Mouse (Mus musculus) liver, adult (tissue): ENCODE measurements around the gene Hapln2.

ENCODE experiments used
- GATA4 ChIP-seq: IDR thresholded peaks from 2 replicates; pipeline ENCODE4 v1.6.1; 2014; ENCODE audit warnings: mild to moderate bottlenecking, low read length; ENCODE audit not compliant: insufficient replicate concordance

The Hapln2 gene

DNA sequence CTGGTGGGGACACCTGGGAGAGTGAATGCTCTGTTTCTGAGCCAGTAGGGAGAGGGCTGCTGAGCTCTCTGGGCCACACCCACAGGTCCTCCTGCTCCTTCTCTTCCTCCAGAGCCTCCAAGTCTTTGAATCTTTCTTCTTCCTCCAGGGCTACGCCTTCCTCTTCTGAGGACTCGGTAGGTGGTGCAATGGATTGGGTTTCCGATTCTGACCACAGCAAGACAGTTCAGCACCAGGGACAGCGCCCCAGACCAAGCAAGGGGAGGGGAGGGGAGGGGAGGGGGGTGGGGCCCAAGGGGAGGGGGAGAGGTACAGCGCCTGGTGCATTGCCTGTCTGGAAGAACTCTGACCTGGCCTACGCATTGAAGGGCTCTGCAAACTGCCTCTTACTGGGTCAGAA is 33.9 kb downstream of the Hapln2 start:
- TF ChIP-seq GATA4 = no peak

DNA sequence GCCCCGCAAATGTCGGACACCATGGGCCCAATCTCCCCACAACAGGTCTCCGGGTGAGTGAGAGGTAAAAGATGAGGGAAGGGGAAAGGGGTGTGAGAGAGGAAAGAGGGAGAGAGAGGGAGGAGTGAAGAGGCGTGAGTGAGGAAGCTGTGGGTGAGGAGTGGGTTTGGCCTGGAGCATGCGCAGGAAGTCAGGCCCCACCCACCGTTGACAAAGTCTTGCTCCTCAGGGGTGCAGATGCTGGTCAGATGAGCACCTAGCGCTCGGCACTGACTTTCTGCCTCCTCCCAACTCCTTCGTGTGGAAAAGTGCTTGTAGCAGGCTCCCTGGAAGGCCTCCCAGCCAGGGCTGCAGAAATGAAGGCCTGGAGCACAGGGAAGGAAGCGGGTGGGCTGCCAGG is 37.4 kb downstream of the Hapln2 start:
- TF ChIP-seq GATA4 = no peak

DNA sequence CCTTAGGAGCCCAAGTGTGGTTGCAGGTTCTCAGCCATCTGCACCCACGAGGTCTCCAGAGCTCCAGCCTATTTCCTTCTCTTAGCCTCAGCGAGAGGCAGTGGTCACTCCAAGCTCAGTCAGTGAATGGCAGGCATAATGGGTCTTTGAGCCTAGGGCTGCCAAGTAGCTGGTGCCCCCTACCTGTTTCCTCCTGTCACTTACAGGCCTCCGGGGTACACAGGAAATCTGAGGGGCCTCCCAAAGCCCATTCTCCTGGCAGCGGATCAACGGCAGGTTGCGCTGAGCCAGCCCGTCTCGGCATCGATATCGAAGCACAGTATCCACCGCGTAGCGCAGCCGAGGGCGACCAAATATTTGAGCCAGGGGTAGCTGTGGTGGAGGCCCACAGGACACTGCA is 39.3 kb downstream of the Hapln2 start:
- no peak for TF ChIP-seq GATA4

DNA sequence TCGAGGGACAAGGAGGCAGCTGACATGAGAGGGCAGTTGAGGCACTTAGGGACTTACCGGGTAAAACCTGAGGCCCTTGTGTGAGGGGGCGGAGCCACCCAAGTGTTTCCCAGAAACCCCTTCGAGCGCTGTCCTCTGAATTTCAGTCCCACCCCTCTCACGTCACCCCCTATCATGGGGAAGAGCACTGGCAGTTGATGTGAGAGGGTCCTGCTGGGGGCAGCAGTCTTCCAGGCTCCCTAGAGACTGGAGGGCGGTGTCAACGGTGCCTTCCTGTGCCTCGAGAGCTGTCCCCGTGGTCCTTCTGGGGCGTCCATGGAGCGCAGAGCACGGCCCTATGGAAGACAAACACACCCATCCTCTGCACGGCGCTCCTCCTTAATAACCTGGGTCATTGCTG is 39.8 kb downstream of the Hapln2 start:
- no peak for TF ChIP-seq GATA4

DNA sequence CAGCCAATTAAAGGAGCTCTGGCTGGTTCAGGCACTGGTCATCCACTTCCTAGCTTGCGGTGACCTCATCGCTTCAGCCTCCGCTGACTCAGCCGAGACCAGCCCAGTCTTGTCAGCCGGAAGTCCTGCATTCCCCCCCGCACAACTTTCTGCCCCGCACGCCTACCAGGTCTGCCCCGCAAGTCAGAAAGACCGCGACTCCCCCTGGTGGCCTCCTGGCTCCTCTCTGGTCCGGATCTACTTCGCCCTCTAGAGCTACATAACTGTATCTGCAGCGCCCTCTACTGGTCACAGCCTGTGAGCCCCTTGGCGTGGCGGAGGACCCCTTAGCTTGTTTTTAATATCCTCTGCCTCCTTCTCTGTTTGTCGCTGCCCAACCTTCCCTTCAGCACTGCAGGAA is 40.5 kb downstream of the Hapln2 start:
- TF ChIP-seq GATA4 = no peak

DNA sequence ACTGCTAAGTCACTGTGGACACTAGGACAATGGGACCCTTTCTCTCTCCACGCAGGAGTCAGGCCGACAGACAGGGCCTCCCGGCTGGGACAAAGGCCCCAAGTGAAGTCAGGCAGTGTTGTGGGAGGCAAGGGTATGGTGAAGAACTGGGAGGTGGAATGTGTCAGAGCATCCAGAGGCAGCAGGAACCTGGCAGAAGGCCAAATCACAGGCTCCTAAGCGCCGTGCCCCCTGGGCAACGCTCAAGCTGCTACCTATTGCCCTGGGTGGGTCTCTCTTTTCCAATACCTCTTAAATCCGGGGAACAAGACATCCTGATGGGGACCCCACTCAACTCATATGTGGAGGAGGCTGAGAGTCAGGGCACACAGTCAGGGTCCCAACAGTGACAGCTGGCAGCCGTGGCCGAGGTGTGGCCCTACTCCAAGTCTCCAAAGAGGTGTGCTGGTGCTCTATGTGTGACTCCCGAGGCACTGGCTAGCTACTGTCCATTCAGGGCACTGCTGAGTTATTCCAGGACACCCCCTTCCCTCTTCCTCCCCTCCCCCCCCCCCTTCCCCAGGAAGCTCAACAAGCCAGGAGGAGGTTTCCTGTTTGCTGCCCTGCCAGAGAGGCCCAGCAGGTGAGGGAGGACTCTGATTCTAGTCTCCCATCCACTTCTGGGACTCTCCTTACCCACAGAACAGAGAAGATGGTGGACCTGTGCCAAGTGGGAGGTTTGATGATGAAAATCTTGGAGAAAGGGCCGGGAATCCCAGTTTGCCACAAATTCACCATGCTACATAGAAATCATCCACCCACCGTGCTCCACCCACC is 41.7 kb downstream of the Hapln2 start:
- TF ChIP-seq GATA4 = no peak

DNA sequence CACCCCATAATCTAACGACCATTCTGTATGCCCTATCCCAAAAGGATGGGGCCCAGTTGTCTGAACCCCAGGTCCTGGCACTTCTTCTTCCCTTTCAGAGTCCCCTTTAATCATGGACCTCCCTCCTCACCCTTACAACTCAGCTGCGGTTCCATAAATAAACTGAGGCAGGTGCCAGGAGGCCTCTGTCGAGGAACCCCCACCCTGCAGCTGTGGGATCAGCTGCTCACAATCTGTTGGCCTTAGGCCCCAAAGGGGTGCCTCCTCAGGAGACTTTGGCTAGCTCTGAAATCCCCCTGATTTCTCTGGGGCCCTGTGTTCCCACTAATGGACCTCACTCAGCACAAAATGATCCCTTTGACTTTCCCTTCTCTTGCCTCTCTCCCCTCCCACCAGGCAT is 43.3 kb downstream of the Hapln2 start:
- TF ChIP-seq GATA4 = no peak

DNA sequence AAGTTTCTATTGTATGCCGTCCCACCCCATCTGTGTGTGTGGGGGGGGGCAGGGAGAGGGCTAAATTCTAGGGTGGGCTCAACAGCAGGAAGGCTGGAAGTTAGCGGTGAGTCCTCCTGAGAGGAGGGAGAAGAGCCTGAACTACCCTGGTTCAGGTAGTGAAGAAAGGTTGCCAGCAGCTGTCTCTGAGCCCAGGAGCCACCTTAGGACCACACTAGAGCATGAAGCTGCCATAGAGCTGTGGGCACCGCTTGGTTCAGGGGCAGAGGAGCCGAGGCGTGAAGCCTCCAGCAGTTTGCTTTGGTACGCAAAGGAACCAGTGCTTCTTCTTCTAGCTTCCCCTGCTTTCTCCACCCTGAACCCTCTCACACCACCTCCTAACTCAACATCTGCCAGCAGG is 43.8 kb downstream of the Hapln2 start:
- TF ChIP-seq GATA4 = no peak

DNA sequence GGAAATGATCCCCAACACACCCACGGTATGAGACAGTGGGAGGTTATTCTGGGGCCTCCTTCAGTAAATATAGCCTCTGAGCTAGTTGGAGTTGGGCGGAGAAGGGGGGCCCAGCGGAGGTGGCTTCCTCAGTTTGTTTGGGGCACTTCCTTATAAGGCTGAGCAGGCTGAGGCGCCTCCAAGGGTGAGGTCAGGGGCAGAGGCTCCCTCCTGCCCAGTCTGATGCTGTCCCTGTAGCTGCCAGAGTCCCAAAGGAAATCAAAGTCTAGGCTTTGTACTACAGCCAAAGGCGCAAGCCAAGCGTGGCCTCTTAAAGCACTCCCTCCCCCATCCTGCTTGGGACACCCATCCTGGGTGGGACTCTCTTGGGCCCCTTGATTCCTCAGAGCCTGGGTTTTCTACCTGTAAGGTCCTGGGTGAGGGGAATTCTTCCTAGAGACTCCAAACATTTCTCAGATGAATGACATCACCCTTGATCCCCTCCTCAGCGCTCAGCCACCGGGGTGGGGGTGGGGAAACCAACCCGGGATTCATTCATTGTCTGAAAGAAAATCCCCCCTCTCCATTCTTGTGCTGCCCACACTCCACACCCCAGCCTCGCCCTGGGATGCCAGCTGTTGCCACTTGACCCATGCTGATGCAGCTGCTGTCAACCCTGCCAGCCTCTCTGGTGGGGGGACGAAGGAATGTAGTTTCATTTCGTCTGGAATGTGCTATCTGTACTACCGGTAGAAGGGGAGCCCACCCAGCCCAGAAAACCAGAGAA is 44.4 kb downstream of the Hapln2 start:
- no peak; the same call in 1 of the 2 replicates for TF ChIP-seq GATA4

DNA sequence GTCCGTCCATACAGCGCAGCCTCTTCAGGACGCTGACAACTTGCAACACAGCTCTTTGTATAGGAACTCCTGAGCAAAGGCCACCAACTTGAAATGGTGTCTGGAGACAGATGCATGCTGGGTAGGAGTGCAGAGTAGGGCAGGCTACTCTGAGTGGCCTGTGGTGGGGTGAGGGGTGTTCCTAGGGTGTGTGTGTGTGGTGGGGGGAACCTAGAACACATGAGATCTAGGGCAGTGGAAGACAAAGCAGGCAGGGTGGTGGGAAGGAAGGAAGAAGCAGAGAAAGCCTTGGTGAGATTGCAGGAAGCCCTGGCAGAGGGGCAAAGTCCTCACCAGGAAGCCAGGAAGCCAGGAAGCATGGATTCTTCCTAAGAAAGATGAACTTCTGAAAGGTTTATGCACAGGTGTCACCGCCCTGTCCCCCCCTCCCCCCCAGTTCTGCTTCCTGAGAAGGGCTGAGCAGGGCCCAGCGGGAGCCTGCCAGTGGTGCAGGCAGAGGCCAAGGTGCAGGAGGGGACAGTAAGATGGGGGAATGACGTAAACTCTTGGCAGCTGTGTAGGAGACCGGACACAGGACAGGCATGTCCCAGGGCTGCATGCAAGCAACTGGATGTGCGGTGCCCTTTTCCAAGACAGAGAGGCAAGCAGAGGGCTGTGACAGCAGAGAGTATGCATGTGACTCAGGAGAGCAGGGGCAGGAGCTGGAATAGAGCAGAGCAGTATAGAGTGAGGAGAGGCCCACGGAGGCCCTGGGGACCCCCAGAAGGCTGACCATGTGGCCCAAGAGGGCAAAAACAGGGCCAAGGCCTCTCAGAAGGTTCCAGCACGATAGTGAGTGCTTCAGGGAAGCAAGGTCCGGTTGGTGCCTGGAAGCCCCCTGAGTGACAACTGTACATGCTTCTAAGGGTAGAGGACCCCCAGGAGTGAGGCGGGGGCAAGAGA is 45.2 kb downstream of the Hapln2 start:
- no peak for TF ChIP-seq GATA4

DNA sequence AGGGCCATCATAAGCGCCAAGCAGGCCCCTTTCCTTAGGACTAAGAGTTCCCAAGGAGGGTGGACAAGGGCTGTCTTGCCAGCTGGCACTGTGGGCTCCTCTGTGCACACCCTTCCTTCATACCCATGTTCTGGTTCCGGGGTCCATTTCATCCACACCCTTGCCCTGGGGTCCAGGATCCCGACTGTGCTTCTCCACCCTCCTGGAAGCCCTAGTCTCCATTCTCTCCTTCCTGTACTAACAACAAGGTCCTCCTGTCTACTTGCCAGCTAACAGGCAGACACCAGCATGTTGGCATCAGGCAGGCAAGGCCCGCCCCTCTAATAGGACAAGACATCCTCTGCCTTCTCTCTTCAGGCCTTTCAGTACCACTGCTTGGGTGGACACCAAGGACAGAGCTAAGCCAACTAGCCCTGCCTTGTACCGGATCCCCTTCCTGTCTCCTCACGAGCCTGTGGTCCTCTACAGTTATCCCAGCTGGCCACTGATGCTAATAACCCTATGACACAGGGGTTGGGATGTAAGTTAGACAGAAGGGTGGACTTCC is 46.1 kb downstream of the Hapln2 start:
- no peak for TF ChIP-seq GATA4

DNA sequence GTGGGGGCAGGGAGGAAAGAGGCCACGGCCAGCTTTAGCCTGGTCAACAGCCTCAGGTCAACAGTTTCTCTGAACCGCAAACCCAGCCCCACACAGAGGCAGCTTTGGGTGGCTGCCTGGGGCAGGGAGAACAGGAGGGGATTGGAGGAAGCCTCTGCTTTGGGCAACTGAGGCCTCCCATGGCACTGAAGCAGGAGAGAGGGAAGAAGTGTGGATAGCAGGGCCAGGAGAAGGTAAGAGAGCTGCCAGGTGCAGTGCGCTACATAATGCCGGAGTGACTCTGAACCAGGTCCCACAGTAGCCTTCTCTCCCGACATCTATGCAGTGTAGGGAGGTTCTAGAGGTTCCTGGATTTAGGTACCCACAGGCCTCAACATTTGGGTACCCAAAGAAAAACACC is 46.7 kb downstream of the Hapln2 start:
- no peak for TF ChIP-seq GATA4

DNA sequence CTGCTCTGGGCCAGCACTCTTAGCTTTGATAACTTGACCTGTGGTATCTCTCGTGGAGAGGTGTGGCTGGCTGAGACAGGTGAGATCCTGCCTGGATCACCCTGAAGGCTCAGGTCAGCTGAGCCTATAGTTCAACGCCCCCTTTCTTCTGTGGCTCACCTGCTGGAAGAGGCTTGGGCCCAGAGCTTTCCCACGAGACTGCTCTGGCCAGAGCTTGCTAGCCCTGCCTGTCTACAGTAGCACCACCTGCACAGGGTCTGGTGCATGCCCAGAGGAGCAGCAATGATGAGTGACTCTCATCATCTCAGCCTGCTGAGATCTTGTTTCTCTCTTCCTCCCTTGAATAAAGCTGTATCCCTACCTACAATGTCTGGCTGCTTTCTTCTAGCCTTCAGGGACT is 47.3 kb downstream of the Hapln2 start:
- TF ChIP-seq GATA4 = no peak

DNA sequence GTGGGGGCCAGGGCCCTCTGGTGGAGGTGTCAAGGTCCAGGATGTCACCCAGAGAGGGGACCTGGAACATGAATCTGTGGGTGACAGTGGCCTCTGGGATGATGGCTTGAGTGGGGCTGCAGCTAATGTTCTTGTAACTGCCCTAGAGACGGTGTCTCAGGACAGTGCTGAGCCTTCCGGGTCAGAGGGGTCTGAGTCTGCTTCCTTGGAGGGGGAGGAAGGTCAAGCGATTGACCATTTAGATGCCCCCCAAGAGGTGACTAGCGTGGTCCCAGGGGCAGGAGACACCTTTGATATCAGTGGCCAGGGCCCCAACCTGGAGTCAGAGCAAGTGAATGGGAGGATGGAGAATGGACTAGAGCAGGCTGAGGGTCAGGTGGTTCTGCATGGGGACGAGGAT is 47.9 kb downstream of the Hapln2 start:
- no peak for TF ChIP-seq GATA4

DNA sequence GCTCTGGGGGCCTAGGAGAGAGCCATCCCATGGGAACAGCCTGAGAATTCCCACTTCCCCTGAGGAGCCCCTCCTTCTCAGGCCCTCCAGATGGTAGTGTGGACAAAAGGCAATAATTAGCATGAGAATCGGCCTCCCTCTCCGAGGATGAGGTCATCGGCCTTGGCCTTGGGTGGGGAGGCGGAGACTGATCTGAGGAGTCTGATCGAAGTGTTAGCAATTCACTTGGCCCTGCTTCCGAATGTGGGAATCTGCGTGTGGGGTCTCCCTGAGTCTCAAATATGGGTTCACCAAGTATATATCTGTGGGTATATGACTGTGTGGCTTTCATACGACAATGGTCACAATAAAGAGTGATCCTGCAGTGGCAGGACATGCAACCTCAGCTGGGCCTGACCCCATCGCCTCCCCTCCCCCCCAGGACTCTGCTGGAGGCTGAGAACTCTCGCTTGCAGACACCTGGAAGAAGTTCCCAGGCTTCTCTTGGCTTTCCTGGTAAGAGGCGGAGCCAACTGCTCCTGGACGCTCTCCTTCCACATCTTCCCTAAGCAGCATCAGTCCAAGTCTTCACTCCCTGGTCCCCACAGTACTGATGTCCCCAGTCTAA is 52.9 kb downstream of the Hapln2 start:
- TF ChIP-seq GATA4 = no peak
